Mouse (Mus musculus) kidney, postnatal 4 days (tissue): ENCODE results near the gene Sirt5.

Experiments used
- DNase-seq, 2 experiments: peaks; one replicate each; pipeline ENCODE4 v3.0.0; 2021; ENCODE audit warnings: mixed read lengths in 2 of 2

Gene Sirt5

GRCm38 (mm10) chr13:43374918-43375432, 9.7 kb downstream of the Sirt5 start:
- no peak for DNase-seq

- no peak for DNase-seq
Observed at GRCm38 (mm10) chr13:43379989-43380388, 14.7 kb downstream of the Sirt5 start.

DNA sequence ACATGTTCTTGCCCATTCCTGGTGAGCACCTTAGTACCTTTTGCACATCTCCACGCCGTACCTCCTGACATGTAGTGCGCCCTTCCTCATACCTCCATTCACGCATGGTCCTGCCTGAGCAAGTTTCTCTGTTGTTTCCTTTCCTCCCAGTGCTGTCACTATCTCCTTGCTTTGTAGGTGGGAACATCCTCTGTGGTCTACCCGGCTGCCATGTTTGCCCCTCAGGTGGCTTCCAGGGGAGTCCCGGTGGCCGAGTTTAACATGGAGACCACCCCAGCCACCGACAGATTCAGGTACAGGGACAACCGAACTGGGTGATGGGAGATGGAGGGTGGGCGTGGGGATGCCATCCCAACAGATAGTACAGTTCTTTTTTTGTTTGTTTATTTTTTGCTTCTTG, 20.0 kb downstream of the Sirt5 start:
- DNase-seq: no peak

DNA sequence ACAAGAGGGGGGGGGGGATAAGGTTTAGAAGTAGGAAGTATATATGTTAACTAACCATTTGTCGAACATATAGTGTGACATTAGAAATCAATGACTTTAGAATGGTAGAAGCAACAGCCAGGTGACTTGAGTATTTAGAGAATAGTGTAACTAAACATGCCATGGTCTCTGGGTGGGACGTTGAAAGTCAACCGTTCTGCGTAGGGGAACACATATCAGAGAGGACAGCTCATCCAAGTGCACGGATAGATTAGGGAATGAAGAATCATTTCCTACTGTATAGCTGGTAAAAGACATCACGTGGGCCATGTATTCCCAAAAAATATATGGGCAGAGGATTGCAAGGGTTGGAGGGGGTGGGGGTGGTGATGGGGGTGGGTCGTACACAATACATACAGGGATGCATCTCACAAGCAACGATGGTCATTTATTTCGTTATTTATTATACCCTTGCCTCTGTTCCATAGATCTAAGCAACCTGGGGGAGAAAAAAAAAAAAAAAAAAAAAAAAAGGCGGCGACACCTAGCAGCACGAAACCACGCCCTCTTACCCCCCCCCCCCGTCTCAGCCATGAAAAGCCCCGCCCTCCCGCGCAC, 32.5 kb downstream of the Sirt5 start:
- no peak for DNase-seq

GRCm38 (mm10) chr13:43398297-43399080, 33.2 kb downstream of the Sirt5 start, which contains the start of gene Nol7:
Gene Nol7 (plus strand): TSS chr13:43398390.
- peak; percentile 98 for DNase-seq

GRCm38 (mm10) chr13:43399576-43399975, 34.3 kb downstream of the Sirt5 start:
- no peak for DNase-seq

DNA sequence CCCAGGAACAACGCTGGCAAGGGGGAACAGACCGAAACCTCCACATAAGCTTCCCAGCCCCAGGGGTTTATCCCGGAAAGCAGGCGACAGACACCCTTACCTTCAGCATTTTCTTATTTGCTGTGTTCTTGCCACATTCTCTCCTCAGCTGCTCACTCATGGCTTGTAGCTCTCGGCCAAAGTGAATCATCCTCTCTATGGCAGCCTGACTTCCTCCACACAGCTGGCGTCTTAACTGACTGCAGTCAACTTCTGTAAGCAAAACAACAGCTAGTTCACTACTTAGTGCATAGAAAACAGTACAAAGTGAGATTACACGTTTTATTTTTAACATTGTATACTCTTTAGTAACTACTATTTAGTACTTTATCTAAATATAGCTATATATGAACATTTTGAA, 47.0 kb downstream of the Sirt5 start:
- DNase-seq: no peak

- no peak for DNase-seq
Observed at GRCm38 (mm10) chr13:43413611-43414010, 48.3 kb downstream of the Sirt5 start.

- DNase-seq: no peak
Observed at GRCm38 (mm10) chr13:43415249-43415648, 50.0 kb downstream of the Sirt5 start.

- no peak for DNase-seq
Observed at GRCm38 (mm10) chr13:43428436-43428835, 63.1 kb downstream of the Sirt5 start.

GRCm38 (mm10) chr13:43433395-43433794, 68.1 kb downstream of the Sirt5 start:
- no peak for DNase-seq

GRCm38 (mm10) chr13:43440376-43440775, 75.1 kb downstream of the Sirt5 start:
- no peak for DNase-seq

DNA sequence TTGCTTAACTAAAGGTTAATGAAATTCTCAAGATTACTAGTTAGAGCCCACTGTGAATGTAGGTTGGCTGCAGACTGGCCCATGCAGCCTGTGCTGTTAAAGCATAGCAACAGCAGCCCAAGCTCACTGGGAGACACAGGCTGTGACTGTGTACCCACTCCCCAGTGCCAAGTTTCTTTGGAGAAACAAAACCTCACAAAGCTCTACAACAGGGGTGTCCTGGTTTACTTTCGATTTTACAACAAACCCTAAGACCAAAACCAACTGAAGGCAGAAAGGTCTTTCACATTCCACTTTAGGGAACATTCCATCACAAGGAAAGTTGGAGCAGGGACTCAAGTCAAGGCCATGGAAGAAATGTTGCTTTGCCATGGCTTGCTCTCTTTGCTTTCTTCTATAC, 77.3 kb downstream of the Sirt5 start:
- no peak for DNase-seq

DNA sequence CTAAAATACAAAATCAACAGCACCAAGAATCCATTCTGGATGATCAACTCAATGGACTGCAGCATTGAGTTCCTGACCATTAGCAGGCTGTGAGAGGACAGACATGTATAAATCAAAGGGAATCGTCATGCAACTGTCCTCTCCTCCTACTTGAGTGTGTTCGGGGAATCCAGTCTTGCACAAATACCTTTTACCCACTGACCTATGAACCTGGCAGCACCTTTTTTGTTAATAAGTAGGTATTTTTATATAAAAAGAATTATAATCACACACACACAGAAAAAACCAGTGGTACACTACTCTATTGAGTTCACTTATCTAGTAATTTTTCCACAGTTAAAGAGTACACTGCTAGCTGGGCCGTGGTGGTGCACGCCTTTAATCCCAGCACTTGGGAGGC, 78.4 kb downstream of the Sirt5 start:
- DNase-seq: no peak

DNA sequence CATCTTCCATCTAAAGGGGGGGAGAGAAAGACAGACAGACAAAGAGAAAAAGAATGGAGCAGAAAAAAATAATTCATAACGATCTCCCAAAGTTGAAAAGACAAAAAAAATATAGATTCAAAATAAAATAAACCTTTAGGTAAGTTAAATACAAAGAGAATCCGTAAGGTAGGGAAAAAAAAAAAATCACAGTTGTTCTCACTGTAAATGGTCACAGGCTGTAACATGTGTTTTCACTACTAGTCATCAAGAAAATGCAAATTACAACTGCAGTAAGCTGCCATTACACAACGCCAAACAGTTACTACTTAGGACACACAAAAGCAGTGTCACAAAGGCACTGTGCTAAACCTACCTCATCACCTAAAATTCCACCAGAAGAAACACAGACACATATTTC, 79.4 kb downstream of the Sirt5 start:
- no peak for DNase-seq
